Mouse (Mus musculus) myocyte (in vitro differentiated cells): ENCODE data around the gene Rreb1.

Source experiments
- CEBPB ChIP-seq: IDR thresholded peaks from 2 replicates; pipeline ENCODE4 v1.6.1; 2011; ENCODE audit warnings: mild to moderate bottlenecking, moderate library complexity; ENCODE audit not compliant: poor library complexity, insufficient read depth, severe bottlenecking
- E2F4 ChIP-seq: IDR thresholded peaks from one replicate; pipeline ENCODE4 v1.6.1; 2011; ENCODE audit warnings: mild to moderate bottlenecking, control low read depth, moderate library complexity; ENCODE audit not compliant: insufficient read depth
- MAX ChIP-seq: IDR thresholded peaks from one replicate; pipeline ENCODE4 v1.6.1; 2011; ENCODE audit warnings: low read depth, mild to moderate bottlenecking, control low read depth
- MYOD1 ChIP-seq, 3 experiments: IDR thresholded peaks; one replicate each; pipeline ENCODE4 v1.6.1; 2011; ENCODE audit warnings: control low read depth in 2 of 3, low read depth in 2 of 3, mild to moderate bottlenecking in 2 of 3, moderate library complexity in 1 of 3; ENCODE audit not compliant: insufficient read length in 2 of 3, control insufficient read depth in 1 of 3
- MYOG ChIP-seq, 3 experiments: IDR thresholded peaks; one replicate each; pipeline ENCODE4 v1.6.1; 2011; ENCODE audit warnings: control low read depth in 2 of 3, low read depth in 2 of 3, mild to moderate bottlenecking in 2 of 3; ENCODE audit not compliant: insufficient read length in 2 of 3, control insufficient read depth in 1 of 3, insufficient read depth in 1 of 3
- POLR2A ChIP-seq: IDR thresholded peaks from one replicate; pipeline ENCODE4 v1.6.1; 2011; ENCODE audit warnings: low read depth, mild to moderate bottlenecking, control low read depth, moderate library complexity; ENCODE audit not compliant: insufficient read length
- POLR2AphosphoS2 ChIP-seq: IDR thresholded peaks from one replicate; pipeline ENCODE4 v1.6.1; 2011; ENCODE audit warnings: low read depth, control low read depth; ENCODE audit not compliant: insufficient read length
- SRF ChIP-seq: IDR thresholded peaks from one replicate; pipeline ENCODE4 v1.6.1; 2011; ENCODE audit warnings: low read depth; ENCODE audit not compliant: control insufficient read depth, insufficient read length
- TCF12 ChIP-seq: IDR thresholded peaks from one replicate; pipeline ENCODE4 v1.6.1; 2011; ENCODE audit warnings: mild to moderate bottlenecking, control low read depth; ENCODE audit not compliant: poor library complexity, insufficient read depth, severe bottlenecking
- TCF3 ChIP-seq: IDR thresholded peaks from one replicate; pipeline ENCODE4 v1.6.1; 2011; ENCODE audit warnings: low read depth, control low read depth; ENCODE audit not compliant: insufficient read length
- USF1 ChIP-seq: IDR thresholded peaks from one replicate; pipeline ENCODE4 v1.6.1; 2011; ENCODE audit warnings: low read depth, mild to moderate bottlenecking, control low read depth, moderate library complexity

DNA sequence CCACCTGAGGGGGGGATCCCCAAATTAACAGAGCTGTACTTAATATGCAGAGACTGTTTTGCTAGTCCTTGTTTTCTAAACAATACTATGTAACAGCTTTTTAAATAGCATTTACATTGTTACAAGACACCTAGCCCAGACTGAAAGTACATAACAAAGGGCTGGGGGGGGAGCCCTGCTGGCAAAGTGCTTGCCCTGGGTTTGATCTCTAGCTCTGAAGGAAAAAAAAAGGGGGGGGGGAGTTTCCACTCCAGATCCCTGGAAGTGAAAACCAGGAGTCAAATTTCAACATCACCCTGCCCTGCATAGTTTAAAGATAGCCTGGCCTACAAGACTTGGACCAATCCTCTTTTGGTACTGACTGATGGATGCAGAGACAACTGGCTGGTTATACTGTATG is 4.7 kb upstream of the Rreb1 start:
- TF ChIP-seq POLR2A (no peak), CEBPB (no peak), POLR2AphosphoS2 (no peak), MYOG (IDR thresholded peaks at IDR 0.05; ENCODE audit: control insufficient read depth in 1 of 3, insufficient read depth in 1 of 3, insufficient read length in 2 of 3, low read depth in 2 of 3) (no peak), E2F4 (no peak), MAX (no peak), TCF12 (no peak), MYOD1 (IDR thresholded peaks at IDR 0.05; ENCODE audit: control insufficient read depth in 1 of 3, insufficient read length in 2 of 3, low read depth in 2 of 3) (no peak), TCF3 (no peak), USF1 (no peak), SRF (no peak)
